Mouse (Mus musculus): ENCODE data around the gene Dnajb7.

DNA sequence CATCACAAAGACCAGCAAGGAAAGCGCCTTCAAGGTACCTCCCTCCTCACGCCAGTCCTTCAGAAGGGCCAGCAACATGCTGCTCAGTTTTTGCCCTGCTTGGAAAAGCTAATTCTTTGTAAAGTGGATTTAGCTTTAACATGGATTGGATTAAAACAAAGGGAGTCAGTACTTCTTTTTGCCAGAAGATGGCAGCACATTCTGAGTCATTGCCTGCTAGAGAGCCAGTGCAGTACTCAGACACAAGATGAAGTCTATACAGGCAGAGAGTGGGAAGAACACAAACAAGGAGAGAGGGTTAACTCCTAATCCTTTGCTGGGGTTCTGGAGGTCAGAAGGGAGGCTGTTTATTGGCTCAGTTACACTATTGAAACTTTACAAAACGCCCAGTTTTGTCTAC lies 40.4 kb upstream of the Dnajb7 start:
- no peak for TF ChIP-seq POLR2A (IDR thresholded peaks at IDR 0.05; ENCODE audit: borderline replicate concordance, control insufficient read depth, low read depth, low read length)
- no peak for TF ChIP-seq CTCF (IDR thresholded peaks at IDR 0.05; ENCODE audit: control insufficient read depth, insufficient read depth, low read length)
